Mouse (Mus musculus) intestine, embryonic 15.5 days (tissue): ENCODE measurements around the gene G530012D18Rik. TPM values are rescaled to one million over a fixed set of nuclear protein-coding genes. Genes with fewer than 3 reads are reported as not detected.
"Not testable (repeated sequence)": the region's sequence is repeated elsewhere in the genome, so short reads cannot be mapped to it uniquely, and the experiment has no call there.

ENCODE experiments used
- ATAC-seq: fragments of 200-750 bp; cut with Nextera tagmentation; 2 replicates; pipeline ENCODE4 v1.8.0; 2017; ENCODE audit warnings: moderate TSS enrichment, moderate library complexity
- H3K27ac ChIP-seq: fragments of 300-500 bp; sonication (generic); 2 replicates; pipeline ENCODE4 v1.5.1; 2015; ENCODE audit warnings: mild to moderate bottlenecking, inconsistent platforms
- H3K27me3 ChIP-seq: fragments of 300-500 bp; sonication (generic); replicated peaks from 2 replicates; pipeline ENCODE4 v1.6.1; 2015; ENCODE audit warnings: inconsistent platforms
- H3K36me3 ChIP-seq: fragments of 300-500 bp; sonication (generic); 2 replicates; pipeline ENCODE4 v1.6.1; 2015; ENCODE audit warnings: inconsistent platforms
- H3K4me1 ChIP-seq: fragments of 300-500 bp; sonication (generic); replicated peaks from 2 replicates; pipeline ENCODE4 v1.6.1; 2015; ENCODE audit warnings: inconsistent platforms
- H3K4me2 ChIP-seq: fragments of 300-500 bp; sonication (generic); replicated peaks from 2 replicates; pipeline ENCODE4 v1.6.1; 2015; ENCODE audit warnings: mild to moderate bottlenecking, inconsistent platforms
- H3K4me3 ChIP-seq: fragments of 300-500 bp; sonication (generic); replicated peaks from 2 replicates; pipeline ENCODE4 v1.5.1; 2015; ENCODE audit warnings: inconsistent platforms
- H3K9ac ChIP-seq: fragments of 300-500 bp; sonication (generic); 2 replicates; pipeline ENCODE4 v1.6.1; 2015; ENCODE audit warnings: inconsistent platforms
- H3K9me3 ChIP-seq: fragments of 300-500 bp; sonication (generic); 2 replicates; pipeline ENCODE4 v1.6.1; 2016; ENCODE audit warnings: inconsistent platforms
- WGBS: fragments of 180-500 bp; shearing (Covaris S2); methylation state at CpG from one replicate; pipeline ENCODE4 v1.1.7; 2015; 5-methylcytosine and 5-hydroxymethylcytosine counted together
- polyA plus RNA-seq: library from polyadenylated mRNA; unstranded; fragments of >200 nt; fragmentation: Nextera tagmentation; extraction: Ambion mirVana; gene quantifications from 2 replicates; pipeline ENCODE4 v1.2.1, GENCODE M21; 2015

G530012D18Rik gene
- polyA plus RNA-seq, 1 experiment from 2014 or later = not detected

GRCm38 (mm10) chr1:85588697-85589096 lies 13.2 kb downstream of the G530012D18Rik start:
- WGBS = 80% methylated on average over 1 of the region's 2 CpGs
- not testable (repeated sequence) for H3K9me3 ChIP-seq

GRCm38 (mm10) chr1:85592526-85592925 lies 17.1 kb downstream of the G530012D18Rik start:
- not testable (repeated sequence) for ATAC-seq, H3K36me3 ChIP-seq, H3K9ac ChIP-seq, H3K9me3 ChIP-seq, H3K4me2 ChIP-seq, H3K27ac ChIP-seq, H3K4me3 ChIP-seq, H3K4me1 ChIP-seq, H3K27me3 ChIP-seq
- WGBS = 82% methylated on average over 8 of the region's 8 CpGs

More at GRCm38 (mm10) chr1:85588697-85589096, 13.2 kb downstream of the G530012D18Rik start:
- H3K4me3 ChIP-seq, H3K9ac ChIP-seq, ATAC-seq, H3K36me3 ChIP-seq, H3K4me2 ChIP-seq, H3K27ac ChIP-seq, H3K27me3 ChIP-seq, H3K4me1 ChIP-seq: not testable (repeated sequence)

- not testable (repeated sequence) for H3K4me2 ChIP-seq, H3K4me3 ChIP-seq, H3K4me1 ChIP-seq, H3K9me3 ChIP-seq, H3K27ac ChIP-seq, H3K36me3 ChIP-seq, H3K9ac ChIP-seq, H3K27me3 ChIP-seq, ATAC-seq
- 72% methylated on average over 17 of the region's 17 CpGs for WGBS
Measured at GRCm38 (mm10) chr1:85598271-85599012, 23.0 kb downstream of the G530012D18Rik start, which contains the start of gene Sp110. Gene Sp110, minus strand, starts transcription at chr1:85598817.

GRCm38 (mm10) chr1:85600078-85600477 lies 24.6 kb downstream of the G530012D18Rik start, which contains the start of gene Sp140:
Gene Sp140, plus strand, starts transcription at chr1:85600378.
- not testable (repeated sequence) for H3K36me3 ChIP-seq, H3K9me3 ChIP-seq, ATAC-seq, H3K4me1 ChIP-seq, H3K9ac ChIP-seq, H3K4me3 ChIP-seq, H3K27me3 ChIP-seq, H3K27ac ChIP-seq
- 60% methylated on average over 1 of the region's 5 CpGs for WGBS
- peak within 1 kb of the TSS; percentile 6; the same call in 1 of the 2 replicates for H3K4me2 ChIP-seq

- not testable (repeated sequence) for H3K36me3 ChIP-seq, H3K27ac ChIP-seq, H3K4me1 ChIP-seq, H3K27me3 ChIP-seq, ATAC-seq, H3K9me3 ChIP-seq, H3K9ac ChIP-seq, H3K4me3 ChIP-seq
- whole genome bisulfite sequencing = 63% methylated on average over 4 of the region's 4 CpGs
- H3K4me2 ChIP-seq = peak overlapping the region; percentile 6; the same call in 1 of the 2 replicates
Measured at GRCm38 (mm10) chr1:85600794-85601193, 25.3 kb downstream of the G530012D18Rik start.

- not testable (repeated sequence) for H3K27me3 ChIP-seq, H3K4me3 ChIP-seq, H3K4me1 ChIP-seq, H3K9me3 ChIP-seq, H3K36me3 ChIP-seq, H3K9ac ChIP-seq, H3K4me2 ChIP-seq, H3K27ac ChIP-seq, ATAC-seq
- no CpG with 5 or more reads among the region's 1 CpGs for WGBS
Measured at GRCm38 (mm10) chr1:85604341-85604740, 28.9 kb downstream of the G530012D18Rik start.

GRCm38 (mm10) chr1:85608361-85608760 lies 32.9 kb downstream of the G530012D18Rik start:
- not testable (repeated sequence) for H3K27ac ChIP-seq, H3K36me3 ChIP-seq, H3K27me3 ChIP-seq, H3K4me3 ChIP-seq, H3K4me1 ChIP-seq, H3K9ac ChIP-seq, H3K4me2 ChIP-seq, ATAC-seq, H3K9me3 ChIP-seq
- 78% methylated on average over 4 of the region's 4 CpGs for WGBS

- H3K9me3 ChIP-seq, H3K9ac ChIP-seq, H3K4me1 ChIP-seq, ATAC-seq, H3K36me3 ChIP-seq, H3K4me3 ChIP-seq, H3K27me3 ChIP-seq, H3K27ac ChIP-seq, H3K4me2 ChIP-seq: not testable (repeated sequence)
- WGBS = no CpG with 5 or more reads among the region's 4 CpGs
Measured at GRCm38 (mm10) chr1:85610581-85610980, 35.1 kb downstream of the G530012D18Rik start.

- 87% methylated on average over 3 of the region's 3 CpGs for WGBS
- not testable (repeated sequence) for H3K27me3 ChIP-seq, H3K9me3 ChIP-seq, ATAC-seq, H3K4me2 ChIP-seq, H3K9ac ChIP-seq, H3K27ac ChIP-seq, H3K4me1 ChIP-seq, H3K4me3 ChIP-seq, H3K36me3 ChIP-seq
Measured at GRCm38 (mm10) chr1:85615096-85615495, 39.6 kb downstream of the G530012D18Rik start.

- not testable (repeated sequence) for ATAC-seq, H3K4me3 ChIP-seq, H3K27ac ChIP-seq, H3K36me3 ChIP-seq, H3K4me2 ChIP-seq, H3K4me1 ChIP-seq, H3K27me3 ChIP-seq, H3K9me3 ChIP-seq, H3K9ac ChIP-seq
- WGBS = 68% methylated on average over 3 of the region's 3 CpGs
Measured at GRCm38 (mm10) chr1:85615819-85616218, 40.3 kb downstream of the G530012D18Rik start.

GRCm38 (mm10) chr1:85617161-85617560 lies 41.7 kb downstream of the G530012D18Rik start:
- not testable (repeated sequence) for H3K27ac ChIP-seq, H3K9ac ChIP-seq, H3K4me1 ChIP-seq, H3K4me3 ChIP-seq, H3K4me2 ChIP-seq, ATAC-seq, H3K27me3 ChIP-seq, H3K9me3 ChIP-seq, H3K36me3 ChIP-seq
- 65% methylated on average over 4 of the region's 5 CpGs for WGBS

GRCm38 (mm10) chr1:85618689-85619088 lies 43.2 kb downstream of the G530012D18Rik start:
- not testable (repeated sequence) for H3K4me3 ChIP-seq, H3K27ac ChIP-seq, H3K36me3 ChIP-seq, H3K9me3 ChIP-seq, ATAC-seq, H3K4me1 ChIP-seq, H3K27me3 ChIP-seq, H3K4me2 ChIP-seq, H3K9ac ChIP-seq
- WGBS = 68% methylated on average over 1 of the region's 1 CpGs
